Mouse (Mus musculus) forebrain, postnatal 0 days (tissue): ENCODE data around the gene Atp1b2. TPM values are rescaled to one million over a fixed set of nuclear protein-coding genes. Genes with fewer than 3 reads are reported as not detected.
A peak's percentile ranks its signal among the peaks of the same experiment; 100 is the strongest.

Experiments
- ATAC-seq: fragments of 200-750 bp; cut with Nextera tagmentation; 2 replicates; pipeline ENCODE4 v1.8.0; 2017; ENCODE audit warnings: mild to moderate bottlenecking, moderate library complexity
- DNase-seq: peaks from one replicate; pipeline ENCODE4 v3.0.0-alpha.2; 2015
- H3K27ac ChIP-seq: fragments of 300-500 bp; sonication (generic); 2 replicates; pipeline ENCODE4 v1.5.1; 2014; ENCODE audit warnings: low read depth, mild to moderate bottlenecking, antibody characterized with exemption, low read length, moderate library complexity, mixed read lengths
- H3K27me3 ChIP-seq: fragments of 300-500 bp; sonication (generic); 2 replicates; pipeline ENCODE4 v1.6.1; 2014; ENCODE audit warnings: mild to moderate bottlenecking, low read length, mixed read lengths; ENCODE audit not compliant: insufficient read depth
- H3K36me3 ChIP-seq: fragments of 300-500 bp; sonication (generic); 2 replicates; pipeline ENCODE4 v1.6.1; 2014; ENCODE audit warnings: mild to moderate bottlenecking, moderate library complexity; ENCODE audit not compliant: insufficient read depth
- H3K4me1 ChIP-seq: fragments of 300-500 bp; sonication (generic); 2 replicates; pipeline ENCODE4 v1.6.1; 2014; ENCODE audit warnings: antibody characterized with exemption; ENCODE audit not compliant: insufficient read depth
- H3K4me2 ChIP-seq: fragments of 300-500 bp; sonication (generic); 2 replicates; pipeline ENCODE4 v1.6.1; 2014; ENCODE audit warnings: low read depth, mild to moderate bottlenecking, moderate library complexity
- H3K4me3 ChIP-seq: fragments of 300-500 bp; sonication (generic); 2 replicates; pipeline ENCODE4 v1.5.1; 2014; ENCODE audit warnings: low read depth, low read length, mixed read lengths
- H3K9ac ChIP-seq: fragments of 300-500 bp; sonication (generic); 2 replicates; pipeline ENCODE4 v1.6.1; 2014; ENCODE audit warnings: mild to moderate bottlenecking
- H3K9me3 ChIP-seq: fragments of 300-500 bp; sonication (generic); 2 replicates; pipeline ENCODE4 v1.6.1; 2016; ENCODE audit warnings: low read length
- CTCF ChIP-seq: sonication (generic); IDR thresholded peaks from 2 replicates; pipeline ENCODE4 v1.5.1; 2016; ENCODE audit warnings: antibody characterized with exemption, control low read depth, low read depth
- WGBS: fragments of 180-500 bp; shearing (Covaris S2); extraction: QIAGEN DNeasy Blood & Tissue Kit; methylation state at CpG from one replicate; pipeline ENCODE4 v1.1.7; 2014; 5-methylcytosine and 5-hydroxymethylcytosine counted together
- polyA plus RNA-seq: library from polyadenylated mRNA; unstranded; fragments of >200 nt; fragmentation: Nextera tagmentation; extraction: Ambion mirVana; gene quantifications from 2 replicates; pipeline ENCODE4 v1.2.1, GENCODE M21; 2015
- total RNA-seq: library from RNA; depleted of rRNA; stranded (reverse); fragments of >200 nt; gene quantifications from 2 replicates; pipeline ENCODE4 v1.2.3, GENCODE M21; 2014

Gene Atp1b2
- total and polyA plus RNA-seq, 2 experiments from 2014 or later, result 74.0 to 106 TPM

DNA sequence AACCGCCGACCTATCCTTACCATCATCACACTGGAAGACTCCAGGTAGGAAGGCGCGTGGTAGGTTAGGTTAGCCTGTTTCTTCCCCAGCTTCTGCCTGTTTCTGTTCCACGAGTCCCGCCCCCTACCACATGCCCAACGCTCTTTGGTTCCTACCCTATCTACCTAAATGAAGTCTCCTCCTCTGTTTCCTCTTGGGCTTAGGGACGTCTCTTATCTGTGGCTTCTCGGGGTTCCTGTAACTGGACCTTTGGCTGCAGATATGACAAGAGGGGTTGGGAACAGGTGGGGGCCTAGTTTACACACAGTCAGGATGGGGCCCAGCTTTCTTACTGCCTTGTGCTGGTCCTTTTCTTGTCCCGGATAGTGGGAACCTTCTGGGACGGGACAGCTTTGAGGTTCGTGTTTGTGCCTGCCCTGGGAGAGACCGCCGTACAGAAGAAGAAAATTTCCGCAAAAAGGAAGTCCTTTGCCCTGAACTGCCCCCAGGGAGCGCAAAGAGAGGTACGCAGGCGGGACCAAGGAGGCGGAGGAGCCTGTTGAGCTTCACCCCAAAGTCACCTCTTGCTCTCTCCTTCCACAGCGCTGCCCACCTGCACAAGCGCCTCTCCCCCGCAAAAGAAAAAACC lies 16.4 kb downstream of the Atp1b2 start:
- Histone ChIP-seq H3K9ac (no peak overlapping the region), H3K27me3 (no peaks in the 10 kb centered on the region), H3K4me1 (no peaks in the 10 kb centered on the region), H3K9me3 (no peaks in the 10 kb centered on the region), H3K36me3 (peaks cover 46% of the 10 kb centered on the region), H3K4me3 (no peak overlapping the region), H3K27ac (no peak overlapping the region), H3K4me2 (no peak overlapping the region)
- DNase-seq (no peak), ATAC-seq (no peak)
- WGBS, result 94% methylated on average over 22 of the region's 22 CpGs
- TF ChIP-seq CTCF, result no peak

- Histone ChIP-seq H3K4me2 (no peak overlapping the region), H3K27ac (no peak overlapping the region), H3K9me3 (no peaks in the 10 kb centered on the region), H3K36me3 (peaks cover 38% of the 10 kb centered on the region), H3K27me3 (no peaks in the 10 kb centered on the region), H3K9ac (no peak overlapping the region), H3K4me1 (no peaks in the 10 kb centered on the region), H3K4me3 (no peak overlapping the region)
- no peak for ATAC-seq
- DNase-seq, result no peak
- 80% methylated on average over 7 of the region's 7 CpGs for WGBS
- TF ChIP-seq CTCF, result no peak
Measured at GRCm38 (mm10) chr11:69585718-69586325, 19.9 kb downstream of the Atp1b2 start.

DNA sequence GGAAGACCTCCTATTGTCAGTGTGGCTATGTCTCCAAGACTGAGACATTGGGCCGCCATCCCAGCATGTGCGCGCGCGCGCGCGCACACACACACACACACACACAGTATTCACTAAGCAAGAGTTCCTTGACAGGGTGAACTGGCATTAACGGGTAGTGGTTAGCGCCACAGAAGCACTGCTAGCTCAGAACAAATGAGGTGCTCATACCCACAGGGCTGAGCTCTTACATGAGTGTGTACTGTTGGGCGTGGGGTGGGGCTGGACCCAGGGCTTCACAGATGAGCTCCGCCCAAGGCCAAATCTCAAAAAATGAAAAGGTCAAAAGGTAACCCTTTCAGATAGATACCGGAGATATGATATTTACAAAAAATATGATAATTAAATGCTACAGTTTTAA lies 20.8 kb downstream of the Atp1b2 start:
- ATAC-seq (no peak), DNase-seq (no peak)
- H3K4me3 ChIP-seq, result no peak overlapping the region
- WGBS, result 89% methylated on average over 13 of the region's 13 CpGs
- H3K9me3 ChIP-seq, result no peaks in the 10 kb centered on the region
- H3K27ac ChIP-seq, result no peak overlapping the region
- H3K36me3 ChIP-seq, result peaks cover 30% of the 10 kb centered on the region
- no peaks in the 10 kb centered on the region for H3K4me1 ChIP-seq
- TF ChIP-seq CTCF, result no peak
- H3K9ac ChIP-seq, result no peak overlapping the region
- H3K27me3 ChIP-seq, result no peaks in the 10 kb centered on the region
- H3K4me2 ChIP-seq, result no peak overlapping the region

- H3K27me3 ChIP-seq, result no peaks in the 10 kb centered on the region
- ATAC-seq (no peak), DNase-seq (no peak)
- no peak overlapping the region for H3K4me2 ChIP-seq
- H3K27ac ChIP-seq, result no peak overlapping the region
- no peak for TF ChIP-seq CTCF
- H3K4me1 ChIP-seq, result no peaks in the 10 kb centered on the region
- WGBS, result 84% methylated on average over 7 of the region's 7 CpGs
- no peak overlapping the region for H3K9ac ChIP-seq
- H3K36me3 ChIP-seq, result peaks cover 20% of the 10 kb centered on the region
- H3K4me3 ChIP-seq, result no peak overlapping the region
- no peaks in the 10 kb centered on the region for H3K9me3 ChIP-seq
Measured at GRCm38 (mm10) chr11:69584008-69584407, 21.7 kb downstream of the Atp1b2 start.

- H3K27ac ChIP-seq, result no peak overlapping the region
- no peaks in the 10 kb centered on the region for H3K27me3 ChIP-seq
- no peak for ATAC-seq
- H3K36me3 ChIP-seq, result peaks cover 4% of the 10 kb centered on the region
- no peaks in the 10 kb centered on the region for H3K9me3 ChIP-seq
- peak overlapping the region; percentile 79; the same call in 1 of the 2 replicates for H3K4me3 ChIP-seq
- H3K4me1 ChIP-seq, result no peaks in the 10 kb centered on the region; the same call in 1 of the 2 replicates
- DNase-seq, result no peak
- no peak for TF ChIP-seq CTCF
- H3K9ac ChIP-seq, result no peak overlapping the region
- WGBS, result 61% methylated on average over 9 of the region's 9 CpGs
- peak overlapping the region; percentile 78 for H3K4me2 ChIP-seq
Measured at GRCm38 (mm10) chr11:69582230-69582805, 23.4 kb downstream of the Atp1b2 start.

DNA sequence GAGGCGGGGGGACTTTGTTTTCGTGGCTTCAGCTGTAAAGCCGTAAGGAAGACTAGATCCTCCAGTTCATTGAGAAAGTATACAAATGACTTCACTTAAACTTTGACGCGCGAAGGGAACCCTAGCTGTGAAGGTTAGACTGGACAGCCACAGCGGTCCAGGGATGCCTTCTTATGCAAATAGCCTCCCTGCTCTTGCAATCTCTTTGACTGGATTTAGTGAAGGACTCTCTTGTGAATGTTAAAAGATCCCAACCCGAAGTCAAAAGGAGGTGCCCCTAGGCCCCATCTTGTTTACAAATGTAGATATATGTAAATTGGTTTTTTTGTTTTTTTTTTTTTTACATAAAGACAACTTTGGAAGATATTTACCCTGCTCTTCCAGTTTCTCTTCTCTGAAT lies 23.9 kb downstream of the Atp1b2 start:
- peaks cover 3% of the 10 kb centered on the region; the same call in 1 of the 2 replicates for H3K4me1 ChIP-seq
- ATAC-seq (no peak), DNase-seq (no peak)
- H3K27ac ChIP-seq, result peak overlapping the region; percentile 92
- H3K9ac ChIP-seq, result peak overlapping the region; percentile 65
- H3K27me3 ChIP-seq, result no peaks in the 10 kb centered on the region
- peak overlapping the region; percentile 78 for H3K4me2 ChIP-seq
- peak overlapping the region; percentile 79 for H3K4me3 ChIP-seq
- WGBS, result 0% methylated on average over 8 of the region's 8 CpGs
- no peaks in the 10 kb centered on the region for H3K36me3 ChIP-seq
- TF ChIP-seq CTCF, result no peak
- H3K9me3 ChIP-seq, result no peaks in the 10 kb centered on the region

DNA sequence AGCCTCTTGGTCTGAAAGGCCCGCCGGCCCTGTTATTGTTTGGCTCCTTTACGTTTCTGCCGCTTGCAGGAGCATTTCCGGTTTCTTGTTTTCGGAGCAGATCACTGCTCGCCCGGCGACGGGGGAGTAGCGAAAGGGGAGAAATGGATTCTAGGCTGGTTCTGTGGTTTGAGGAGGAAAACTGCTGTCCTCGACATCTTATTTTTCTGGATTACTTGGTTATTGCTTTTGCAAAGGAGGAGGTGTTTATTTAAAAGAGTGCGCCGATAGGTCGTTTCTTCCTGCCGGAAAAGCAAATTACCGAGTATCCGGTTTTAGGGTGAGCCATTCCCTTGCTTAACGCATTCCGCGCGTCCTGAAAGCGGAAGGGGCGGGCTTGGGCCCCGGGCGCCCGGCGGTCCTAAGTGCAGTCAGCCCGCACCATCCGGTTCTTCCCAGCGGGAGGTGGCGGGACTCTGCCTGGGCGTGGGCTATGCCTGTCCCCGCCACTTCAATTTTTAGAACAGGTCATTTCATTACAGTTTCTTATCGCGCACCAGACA lies 24.5 kb downstream of the Atp1b2 start:
- Histone ChIP-seq H3K4me1 (peaks cover 4% of the 10 kb centered on the region; the same call in 1 of the 2 replicates), H3K27ac (peak overlapping the region; percentile 92), H3K4me3 (peak overlapping the region; percentile 79), H3K36me3 (no peaks in the 10 kb centered on the region), H3K9me3 (no peaks in the 10 kb centered on the region), H3K9ac (peak overlapping the region; percentile 65), H3K27me3 (no peaks in the 10 kb centered on the region), H3K4me2 (peak overlapping the region; percentile 78)
- DNase-seq (peak; percentile 95), ATAC-seq (peak; percentile 85)
- WGBS, result under 1% methylated on average over 36 of the region's 36 CpGs
- no peak for TF ChIP-seq CTCF
